Mouse (Mus musculus) erythroblast, embryonic 14.5 days (primary cell): ENCODE data around the gene Tufm. TPM values are rescaled to one million over a fixed set of nuclear protein-coding genes. Genes with fewer than 3 reads are reported as not detected.
"Not testable (repeated sequence)": the region's sequence is repeated elsewhere in the genome, so short reads cannot be mapped to it uniquely, and the experiment has no call there.

Experiments
- H3K27me3 ChIP-seq: 2 replicates; pipeline ENCODE4 v1.6.1; 2012; ENCODE audit warnings: inconsistent platforms; ENCODE audit not compliant: control insufficient read depth
- H3K36me3 ChIP-seq: 2 replicates; pipeline ENCODE4 v1.6.1; 2012; ENCODE audit warnings: mild to moderate bottlenecking, inconsistent platforms; ENCODE audit not compliant: control insufficient read depth
- H3K4me1 ChIP-seq: 2 replicates; pipeline ENCODE4 v1.6.1; 2012; ENCODE audit warnings: inconsistent platforms; ENCODE audit not compliant: control insufficient read depth
- H3K4me3 ChIP-seq: replicated peaks from 2 replicates; pipeline ENCODE3; 2012; ENCODE audit warnings: moderate library complexity, mild to moderate bottlenecking, inconsistent platforms
- H3K9me3 ChIP-seq: 2 replicates; pipeline ENCODE4 v1.6.1; 2012; ENCODE audit warnings: low read length, inconsistent platforms, mixed read lengths; ENCODE audit not compliant: control insufficient read depth
- GATA1 ChIP-seq: IDR thresholded peaks from 2 replicates; pipeline ENCODE4 v1.6.1; 2012; ENCODE audit warnings: low read length, inconsistent platforms, mixed read lengths
- TAL1 ChIP-seq: IDR thresholded peaks from 3 replicates; pipeline ENCODE4 v1.6.1; 2012; ENCODE audit warnings: low read length, inconsistent platforms, mixed read lengths
- polyA plus RNA-seq: library from polyadenylated mRNA; stranded (reverse); fragments of >175 nt; gene quantifications from 2 replicates; pipeline ENCODE4 v1.2.3, GENCODE M21; 2012

Tufm gene
- polyA plus RNA-seq, 1 experiment = 1.8 TPM

- H3K27me3 ChIP-seq = no peaks in the 10 kb centered on the region
- H3K36me3 ChIP-seq = peaks cover 62% of the 10 kb centered on the region
- no peaks in the 10 kb centered on the region for H3K9me3 ChIP-seq
- TF ChIP-seq GATA1 (no peak), TAL1 (no peak)
- no peak overlapping the region for H3K4me3 ChIP-seq
- H3K4me1 ChIP-seq = peaks cover 39% of the 10 kb centered on the region
Observed at GRCm38 (mm10) chr7:126471361-126471760, 15.8 kb upstream of the Tufm start.

- H3K4me3 ChIP-seq = no peak overlapping the region
- H3K4me1 ChIP-seq = peaks cover 43% of the 10 kb centered on the region
- H3K36me3 ChIP-seq = peaks cover 61% of the 10 kb centered on the region
- TF ChIP-seq GATA1 = no peak
- TF ChIP-seq TAL1 = no peak
- H3K27me3 ChIP-seq = no peaks in the 10 kb centered on the region
- no peaks in the 10 kb centered on the region for H3K9me3 ChIP-seq
Observed at GRCm38 (mm10) chr7:126471853-126472252, 15.3 kb upstream of the Tufm start.

- TF ChIP-seq GATA1 (no peak), TAL1 (no peak)
- Histone ChIP-seq H3K27me3 (no peaks in the 10 kb centered on the region), H3K4me1 (peaks cover 43% of the 10 kb centered on the region), H3K4me3 (no peak overlapping the region), H3K9me3 (no peaks in the 10 kb centered on the region), H3K36me3 (peaks cover 56% of the 10 kb centered on the region)
Observed at GRCm38 (mm10) chr7:126472306-126472705, 14.9 kb upstream of the Tufm start.

- peaks cover 43% of the 10 kb centered on the region for H3K4me1 ChIP-seq
- peaks cover 52% of the 10 kb centered on the region for H3K36me3 ChIP-seq
- H3K4me3 ChIP-seq = no peak overlapping the region
- H3K9me3 ChIP-seq = no peaks in the 10 kb centered on the region
- no peak for TF ChIP-seq TAL1
- no peak for TF ChIP-seq GATA1
- H3K27me3 ChIP-seq = no peaks in the 10 kb centered on the region
Observed at GRCm38 (mm10) chr7:126472713-126473112, 14.4 kb upstream of the Tufm start.

GRCm38 (mm10) chr7:126473470-126474086 is 13.6 kb upstream of the Tufm start:
- no peaks in the 10 kb centered on the region for H3K27me3 ChIP-seq
- H3K36me3 ChIP-seq = peaks cover 43% of the 10 kb centered on the region
- peaks cover 43% of the 10 kb centered on the region for H3K4me1 ChIP-seq
- no peaks in the 10 kb centered on the region for H3K9me3 ChIP-seq
- peak overlapping the region; percentile 78 for H3K4me3 ChIP-seq
- TF ChIP-seq GATA1 (no peak), TAL1 (no peak)

- peaks cover 34% of the 10 kb centered on the region for H3K36me3 ChIP-seq
Observed at GRCm38 (mm10) chr7:126474486-126474955, 12.6 kb upstream of the Tufm start.

GRCm38 (mm10) chr7:126474993-126475581 is 12.1 kb upstream of the Tufm start, which contains the start of gene Sh2b1:
Gene Sh2b1, minus strand, starts transcription at chr7:126475424.
- no peaks in the 10 kb centered on the region for H3K27me3 ChIP-seq
- no peaks in the 10 kb centered on the region for H3K9me3 ChIP-seq
- peaks cover 28% of the 10 kb centered on the region for H3K36me3 ChIP-seq
- TF ChIP-seq GATA1 (no peak), TAL1 (no peak)
- peak within 1 kb of the TSS; percentile 78 for H3K4me3 ChIP-seq
- peaks cover 43% of the 10 kb centered on the region for H3K4me1 ChIP-seq

More at GRCm38 (mm10) chr7:126474486-126474955, 12.6 kb upstream of the Tufm start:
- Histone ChIP-seq H3K4me3 (peak overlapping the region; percentile 78), H3K9me3 (no peaks in the 10 kb centered on the region), H3K4me1 (peaks cover 43% of the 10 kb centered on the region), H3K27me3 (no peaks in the 10 kb centered on the region)
- TF ChIP-seq GATA1 = no peak
- no peak for TF ChIP-seq TAL1

GRCm38 (mm10) chr7:126481699-126482098 is 5.5 kb upstream of the Tufm start:
- H3K27me3 ChIP-seq = no peaks in the 10 kb centered on the region
- H3K4me1 ChIP-seq = peaks cover 22% of the 10 kb centered on the region
- TF ChIP-seq TAL1 = no peak
- no peak for TF ChIP-seq GATA1
- H3K4me3 ChIP-seq = peak overlapping the region; percentile 52
- H3K36me3 ChIP-seq = no peaks in the 10 kb centered on the region
- no peaks in the 10 kb centered on the region for H3K9me3 ChIP-seq

- Histone ChIP-seq H3K4me1 (peaks cover 26% of the 10 kb centered on the region), H3K27me3 (no peaks in the 10 kb centered on the region), H3K9me3 (no peaks in the 10 kb centered on the region), H3K4me3 (peak overlapping the region; percentile 52), H3K36me3 (no peaks in the 10 kb centered on the region)
- TF ChIP-seq GATA1 (no peak), TAL1 (no peak)
Observed at GRCm38 (mm10) chr7:126482392-126482871, 4.7 kb upstream of the Tufm start.

GRCm38 (mm10) chr7:126487617-126488385 is 640 bp downstream of the Tufm start:
- not testable (repeated sequence) for H3K27me3 ChIP-seq, H3K9me3 ChIP-seq
- peaks cover 44% of the 10 kb centered on the region for H3K36me3 ChIP-seq
- peaks cover 35% of the 10 kb centered on the region for H3K4me1 ChIP-seq
- H3K4me3 ChIP-seq = peak overlapping the region; percentile 86
